Mouse (Mus musculus) CH12.LX (cell line): Measurements from ENCODE around the gene H2afj. TPM values are rescaled to one million over a fixed set of nuclear protein-coding genes. Genes with fewer than 3 reads are reported as not detected.

Experiments used
- DNase-seq: peaks from one replicate; pipeline ENCODE4 v3.0.0-alpha.2; 2013; ENCODE audit errors: extremely low read depth
- H3K27ac ChIP-seq: 2 replicates; pipeline ENCODE4 v1.5.1; 2012; ENCODE audit warnings: low read depth, mild to moderate bottlenecking, control low read depth, moderate library complexity; ENCODE audit not compliant: insufficient read depth
- H3K27me3 ChIP-seq: replicated peaks from 2 replicates; pipeline ENCODE3; 2012; ENCODE audit warnings: inconsistent platforms
- H3K36me3 ChIP-seq, 2 experiments: replicated peaks in 1 of 2; 2 replicates each; pipeline versions ENCODE3 to v1.6.1; 2012; ENCODE audit warnings: inconsistent platforms in 1 of 2, low read length in 1 of 2, mild to moderate bottlenecking in 1 of 2, mixed read lengths in 1 of 2, moderate library complexity in 1 of 2; ENCODE audit not compliant: control insufficient read depth in 1 of 2, insufficient read depth in 1 of 2
- H3K4me1 ChIP-seq, 2 experiments: 2 replicates each; pipeline ENCODE4 v1.6.1; 2012; ENCODE audit warnings: inconsistent platforms in 1 of 2, moderate library complexity in 1 of 2; ENCODE audit not compliant: insufficient read depth in 2 of 2, control insufficient read depth in 1 of 2
- H3K4me2 ChIP-seq: 2 replicates; pipeline ENCODE4 v1.6.1; 2012; ENCODE audit warnings: low read depth, mild to moderate bottlenecking, control low read depth; ENCODE audit not compliant: poor library complexity, insufficient read depth, severe bottlenecking
- H3K4me3 ChIP-seq, 3 experiments: fragments of 150-350 bp in 1 of 3; sonication (generic) in 1 of 3; replicated peaks in 1 of 3; 2 replicates each; pipeline versions ENCODE3 to v1.5.1; 2011 to 2012; ENCODE audit warnings: low read depth in 2 of 3, low read length in 2 of 3, mild to moderate bottlenecking in 2 of 3, moderate library complexity in 2 of 3, control low read depth in 1 of 3, improper control_type of control experiment in 1 of 3, inconsistent platforms in 1 of 3, mixed read lengths in 1 of 3; ENCODE audit not compliant: poor library complexity in 1 of 3
- H3K79me2 ChIP-seq: replicated peaks from 2 replicates; pipeline ENCODE4 v1.6.1; 2012; ENCODE audit warnings: mild to moderate bottlenecking, moderate library complexity; ENCODE audit not compliant: control insufficient read depth, poor library complexity, insufficient read depth, severe bottlenecking; ENCODE audit errors: extremely low read depth
- H3K9ac ChIP-seq: 2 replicates; pipeline ENCODE4 v1.6.1; 2012; ENCODE audit warnings: low read depth, mild to moderate bottlenecking, control low read depth, moderate library complexity; ENCODE audit not compliant: insufficient read depth
- H3K9me3 ChIP-seq: replicated peaks from 2 replicates; pipeline ENCODE3; 2012; ENCODE audit warnings: low read length, inconsistent platforms, mixed read lengths
- CHD2 ChIP-seq: IDR thresholded peaks from 2 replicates; pipeline ENCODE4 v1.6.1; 2011; ENCODE audit warnings: low read length, improper control_type of control experiment
- E2F4 ChIP-seq: IDR thresholded peaks from 2 replicates; pipeline ENCODE4 v1.6.1; 2011; ENCODE audit warnings: low read depth, low read length, improper control_type of control experiment; ENCODE audit not compliant: insufficient replicate concordance
- ETS1 ChIP-seq: conservative IDR thresholded peaks from 2 replicates; pipeline ENCODE4 v1.6.1; 2012; ENCODE audit warnings: low read depth, mild to moderate bottlenecking, inconsistent platforms, low read length, improper control_type of control experiment, moderate library complexity
- KAT2A ChIP-seq: IDR thresholded peaks from 2 replicates; pipeline ENCODE4 v1.6.1; 2012; ENCODE audit warnings: low read length, improper control_type of control experiment, inconsistent platforms; ENCODE audit not compliant: insufficient replicate concordance
- MAFK ChIP-seq: IDR thresholded peaks from 2 replicates; pipeline ENCODE4 v1.6.1; 2011; ENCODE audit warnings: low read length, improper control_type of control experiment; ENCODE audit not compliant: insufficient replicate concordance
- MAX ChIP-seq: IDR thresholded peaks from 2 replicates; pipeline ENCODE4 v1.6.1; 2011; ENCODE audit warnings: low read length, improper control_type of control experiment
- MAZ ChIP-seq: IDR thresholded peaks from 2 replicates; pipeline ENCODE4 v1.6.1; 2012; ENCODE audit warnings: low read depth, mild to moderate bottlenecking, inconsistent platforms, low read length, improper control_type of control experiment, moderate library complexity
- MEF2A ChIP-seq: IDR thresholded peaks from 2 replicates; pipeline ENCODE4 v1.6.1; 2014; ENCODE audit warnings: low read depth, mild to moderate bottlenecking, inconsistent platforms, low read length, improper control_type of control experiment, borderline replicate concordance
- POLR2AphosphoS2 ChIP-seq: IDR thresholded peaks from 2 replicates; pipeline ENCODE4 v1.6.1; 2011; ENCODE audit warnings: low read depth, low read length, improper control_type of control experiment
- RAD21 ChIP-seq: IDR thresholded peaks from 2 replicates; pipeline ENCODE4 v1.6.1; 2011; ENCODE audit warnings: low read depth, mild to moderate bottlenecking, low read length, improper control_type of control experiment, moderate library complexity
- SIN3A ChIP-seq: IDR thresholded peaks from 2 replicates; pipeline ENCODE4 v1.6.1; 2012; ENCODE audit warnings: low read length, improper control_type of control experiment, inconsistent platforms
- SMC3 ChIP-seq: IDR thresholded peaks from 2 replicates; pipeline ENCODE4 v1.6.1; 2011; ENCODE audit warnings: low read depth, low read length, improper control_type of control experiment
- TBP ChIP-seq: conservative IDR thresholded peaks from 2 replicates; pipeline ENCODE4 v1.6.1; 2011; ENCODE audit warnings: low read depth, low read length, improper control_type of control experiment
- TCF12 ChIP-seq: IDR thresholded peaks from 2 replicates; pipeline ENCODE4 v1.6.1; 2014; ENCODE audit warnings: low read depth, mild to moderate bottlenecking, inconsistent platforms, low read length, improper control_type of control experiment
- USF2 ChIP-seq: conservative IDR thresholded peaks from 2 replicates; pipeline ENCODE4 v1.6.1; 2011; ENCODE audit warnings: low read depth, low read length, improper control_type of control experiment
- ZC3H11A ChIP-seq: IDR thresholded peaks from 2 replicates; pipeline ENCODE4 v1.6.1; 2012; ENCODE audit warnings: low read depth, mild to moderate bottlenecking, inconsistent platforms, low read length, improper control_type of control experiment
- ZMIZ1 ChIP-seq: IDR thresholded peaks from 2 replicates; pipeline ENCODE4 v1.6.1; 2012; ENCODE audit warnings: low read depth, mild to moderate bottlenecking, inconsistent platforms, low read length, improper control_type of control experiment
- dilution Hi-C: fragments of 300-500 bp; cut with MboI; formaldehyde crosslinking; loops from 2 replicates; pipeline ENCODE4 v1.14.3; 2020; ENCODE audit warnings: low sequenced_read_pairs; ENCODE audit not compliant: extremely low pct_unique_long_range_greater_than_20kb, extremely low pct_ligation_motif_present
- in situ Hi-C: fragments of 300-500 bp; cut with MboI; formaldehyde crosslinking; loops from 3 replicates; pipeline ENCODE4 v1.14.3; 2019; ENCODE audit warnings: low sequenced_read_pairs, low pct_ligation_motif_present, low pct_unique_long_range_greater_than_20kb, mixed read lengths
- polyA plus RNA-seq: library from polyadenylated mRNA; unstranded; fragments of >175 nt; gene quantifications from 2 replicates; pipeline ENCODE4 v1.2.1, GENCODE M21; 2012; ENCODE audit warnings: low read depth; ENCODE audit not compliant: insufficient read length
- total RNA-seq, 2 experiments: library from RNA; depleted of rRNA; stranded (reverse); fragments of 300-350 nt in 1 of 2; fragments of >200 nt in 1 of 2; gene quantifications; 2 replicates each; pipeline ENCODE4 v1.2.3; 2012 to 2014

Gene H2afj
- total and polyA plus RNA-seq, 3 experiments: 124 to 217 (median 158) TPM

DNA sequence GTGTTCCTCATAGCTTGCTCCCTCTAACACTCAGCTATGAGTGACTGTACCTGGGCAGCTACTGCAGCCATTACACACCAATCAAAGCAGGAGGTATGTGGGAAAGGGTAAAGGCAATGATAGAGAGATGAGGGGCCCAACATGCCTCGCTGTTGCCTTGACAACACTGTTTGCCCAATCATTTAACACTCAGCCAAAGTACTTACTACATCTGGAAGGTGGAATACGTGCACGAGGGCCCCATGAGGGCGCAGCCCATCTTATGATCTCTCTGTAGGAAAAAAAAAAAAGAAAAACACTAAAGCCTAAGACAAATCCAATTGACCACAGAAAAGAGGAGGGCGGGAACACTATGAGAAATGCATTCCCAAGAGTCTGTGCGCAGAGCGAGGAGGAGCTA is 38.2 kb upstream of the H2afj start:
- Histone ChIP-seq H3K36me3 (no peaks in the 10 kb centered on the region), H3K27ac (no peak overlapping the region), H3K4me1 (peaks cover 0 to 2% of the 10 kb centered on the region in 2 experiments; a peak in 1 of 4 replicates), H3K4me3 (no peak overlapping the region), H3K9me3 (no peaks in the 10 kb centered on the region), H3K4me2 (no peak overlapping the region), H3K27me3 (peaks cover 3% of the 10 kb centered on the region), H3K79me2 (no peaks in the 10 kb centered on the region), H3K9ac (no peak overlapping the region)
- TF ChIP-seq ZMIZ1: no peak
- TF ChIP-seq ZC3H11A: no peak
- TF ChIP-seq POLR2AphosphoS2: no peak
- no peak for TF ChIP-seq SMC3
- TF ChIP-seq MAX: no peak
- no peak for TF ChIP-seq TCF12
- TF ChIP-seq MAZ: no peak
- no peak for TF ChIP-seq KAT2A
- TF ChIP-seq TBP: no peak
- no peak for TF ChIP-seq ETS1
- TF ChIP-seq RAD21: no peak
- TF ChIP-seq CHD2: no peak
- TF ChIP-seq E2F4: no peak
- TF ChIP-seq USF2: no peak
- no peak for TF ChIP-seq MEF2A
- no peak for TF ChIP-seq SIN3A
- DNase-seq: no peak
- dilution Hi-C loops (no loop called here), in situ Hi-C loops (no loop called here)

DNA sequence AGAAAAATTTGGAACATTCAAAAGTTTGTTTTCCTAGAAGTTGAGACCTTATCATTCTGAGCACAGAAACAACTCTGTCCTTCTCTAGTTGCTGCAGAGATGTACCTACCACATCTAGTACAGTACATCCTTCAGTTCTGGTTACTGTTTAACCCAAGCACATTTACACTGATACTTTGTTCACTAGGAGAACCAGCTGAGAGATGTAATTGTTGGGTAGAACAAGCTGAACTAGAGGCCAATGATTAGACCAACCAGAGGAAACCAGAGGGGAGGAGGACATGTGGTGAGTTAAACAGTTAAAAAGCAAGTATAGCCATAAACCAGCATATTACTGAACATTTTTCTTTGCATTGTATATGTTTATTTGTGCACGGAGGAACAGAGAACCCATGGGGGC is 31.7 kb upstream of the H2afj start:
- Histone ChIP-seq H3K4me2 (no peak overlapping the region), H3K4me1 (0 out of 4 replicates have a peak, but pooled peaks cover 0 to 1% of the 10 kb centered on the region in 2 experiments), H3K9me3 (no peaks in the 10 kb centered on the region), H3K27ac (no peak overlapping the region), H3K4me3 (no peak overlapping the region), H3K9ac (no peak overlapping the region), H3K36me3 (no peaks in the 10 kb centered on the region), H3K79me2 (no peaks in the 10 kb centered on the region), H3K27me3 (no peaks in the 10 kb centered on the region)
- DNase-seq: no peak
- TF ChIP-seq MAFK (no peak), ZMIZ1 (0 out of 2 replicates have a peak, but pooled peaks have one; percentile 23)
- in situ Hi-C loops: no loop called here
- dilution Hi-C loops: no loop called here
